Mouse (Mus musculus) kidney, adult 2 months (tissue): ENCODE measurements around the gene Rnf216. TPM values are rescaled to one million over a fixed set of nuclear protein-coding genes. Genes with fewer than 3 reads are reported as not detected.
A peak's percentile ranks its signal among the peaks of the same experiment; 100 is the strongest.

ENCODE experiments used
- DNase-seq: peaks from one replicate; pipeline ENCODE4 v3.0.0; 2021
- H3K27ac ChIP-seq: fragments of 200-500 bp; 2 replicates; pipeline ENCODE4 v1.5.1; 2012; ENCODE audit warnings: low read depth, low read length, control low read depth, inconsistent platforms; ENCODE audit not compliant: insufficient read depth
- H3K27me3 ChIP-seq: fragments of 200-500 bp; replicated peaks from 2 replicates; pipeline ENCODE4 v1.6.1; 2012; ENCODE audit warnings: mild to moderate bottlenecking, moderate library complexity, low read length, inconsistent platforms; ENCODE audit not compliant: control insufficient read depth, insufficient read depth
- H3K36me3 ChIP-seq: fragments of 200-500 bp; 2 replicates; pipeline ENCODE4 v1.6.1; 2012; ENCODE audit warnings: mild to moderate bottlenecking, moderate library complexity, low read length, inconsistent platforms; ENCODE audit not compliant: control insufficient read depth, insufficient read depth
- H3K4me1 ChIP-seq: fragments of 200-500 bp; 2 replicates; pipeline ENCODE4 v1.6.1; 2011; ENCODE audit warnings: low read length; ENCODE audit not compliant: control insufficient read depth, insufficient read depth
- H3K4me3 ChIP-seq: fragments of 200-500 bp; 2 replicates; pipeline ENCODE4 v1.5.1; 2011; ENCODE audit warnings: mild to moderate bottlenecking, low read depth, low read length, control low read depth; ENCODE audit not compliant: insufficient read depth
- CTCF ChIP-seq: fragments of 200-500 bp; conservative IDR thresholded peaks from 2 replicates; pipeline ENCODE4 v1.5.1; 2011; ENCODE audit warnings: low read depth, mild to moderate bottlenecking, control low read depth, low read length, moderate library complexity, mixed read lengths; ENCODE audit not compliant: insufficient read depth, insufficient read length
- POLR2A ChIP-seq: fragments of 200-500 bp; IDR thresholded peaks from one replicate; pipeline ENCODE4 v1.6.1; 2011; ENCODE audit warnings: low read depth, low read length, control low read depth
- WGBS: fragments of 180-500 bp; shearing (Covaris S2); methylation state at CpG from one replicate; pipeline ENCODE4 v1.1.7; 2018; 5-methylcytosine and 5-hydroxymethylcytosine counted together
- polyA plus RNA-seq: library from polyadenylated mRNA; depleted of rRNA; stranded (reverse); fragments of >200 nt; gene quantifications from 2 replicates; pipeline ENCODE4 v1.2.3, GENCODE M21; 2012; rRNA removed

Rnf216 gene
- polyA plus RNA-seq, result 22.7 and 23.5 TPM in 2 replicates

DNA sequence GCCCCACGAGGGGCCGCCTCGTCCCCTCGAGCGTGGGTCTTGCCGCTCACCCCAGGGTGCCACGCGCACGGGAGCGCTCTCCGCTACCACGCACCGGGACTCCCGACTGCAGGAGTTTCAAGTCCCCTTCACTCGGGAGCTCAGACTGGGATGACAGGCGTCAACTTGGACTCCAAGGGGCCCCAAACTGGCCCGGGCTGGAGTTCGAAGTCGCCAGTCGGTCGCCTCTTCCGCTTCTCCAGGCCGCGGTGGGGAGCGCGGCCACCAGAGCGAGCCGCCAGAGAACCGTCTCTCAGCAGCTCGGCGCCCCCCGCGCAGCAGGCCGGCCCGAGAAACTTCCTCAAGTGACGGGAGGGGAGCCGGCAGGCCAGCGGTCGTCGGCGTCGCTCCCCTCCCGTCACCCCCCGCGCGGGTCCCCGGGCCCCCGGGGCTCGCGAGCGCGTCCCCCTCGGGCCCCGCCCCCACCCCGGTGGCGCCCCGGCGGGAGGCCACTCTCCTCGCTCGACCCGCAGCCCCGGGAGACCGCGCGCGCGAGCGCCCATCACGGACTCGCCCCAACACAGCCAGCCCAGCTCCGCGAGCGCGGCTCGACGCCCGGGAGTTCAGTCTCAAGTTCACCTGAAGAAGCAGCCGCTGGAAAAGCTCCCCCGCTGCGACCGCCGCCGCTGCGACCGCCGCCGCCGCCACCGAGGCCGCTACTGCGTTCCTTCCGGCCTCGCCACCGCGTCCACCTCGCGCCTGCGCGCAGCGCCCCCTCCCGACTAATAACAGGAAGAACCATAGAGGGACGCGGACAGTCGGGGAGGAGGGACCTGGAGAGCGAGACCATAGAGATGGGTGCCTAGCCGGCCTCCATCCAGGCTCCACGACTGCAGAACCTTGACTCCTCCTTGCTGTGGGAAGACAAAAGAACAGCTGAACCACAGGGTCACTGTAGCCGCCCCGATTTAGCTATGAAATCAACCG, at the start of gene Rnf216:
Gene Rnf216 (minus strand): TSS at position 714 of the 966 bp plus-strand sequence.
- Histone ChIP-seq H3K4me3 (peak within 1 kb of the TSS; percentile 79), H3K36me3 (no peaks in the 10 kb centered on the region; the same call in 1 of the 2 replicates), H3K27ac (peak within 1 kb of the TSS; percentile 60), H3K27me3 (no peaks in the 10 kb centered on the region), H3K4me1 (peaks cover 4% of the 10 kb centered on the region; the same call in 1 of the 2 replicates)
- peak; percentile 96 for DNase-seq
- no peak for TF ChIP-seq POLR2A
- peak; percentile 78 for TF ChIP-seq CTCF
- 2% methylated on average over 104 of the region's 110 CpGs for WGBS

- Histone ChIP-seq H3K4me3 (no peak overlapping the region), H3K27me3 (0 out of 2 replicates have a peak, but pooled peaks cover 2% of the 10 kb centered on the region), H3K27ac (no peak overlapping the region), H3K36me3 (no peaks in the 10 kb centered on the region), H3K4me1 (no peaks in the 10 kb centered on the region)
- DNase-seq, result no peak
- WGBS, result 93% methylated on average over 3 of the region's 3 CpGs
- TF ChIP-seq POLR2A (no peak), CTCF (no peak)
Measured at GRCm38 (mm10) chr5:143155534-143155933, 42.7 kb upstream of the Rnf216 start.

DNA sequence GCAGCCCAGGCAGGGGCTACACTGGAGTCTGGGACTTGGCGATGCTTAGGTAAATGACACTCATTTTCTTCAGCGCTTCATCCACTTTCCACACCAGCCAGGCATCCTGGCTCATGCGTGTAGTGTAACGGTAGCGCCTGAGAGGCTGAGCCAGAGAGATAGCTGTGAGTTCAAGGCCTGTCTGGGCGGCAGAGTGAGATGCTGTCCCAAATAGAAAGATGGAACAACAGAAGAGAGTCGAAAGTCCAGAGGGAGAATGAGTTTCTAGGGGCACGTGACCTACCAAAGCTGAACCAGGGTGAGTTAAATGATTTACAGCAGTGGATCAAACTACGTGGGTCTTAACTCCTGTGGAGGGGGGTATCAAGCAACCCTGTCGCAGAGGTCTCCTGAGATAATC, 41.0 kb upstream of the Rnf216 start:
- Histone ChIP-seq H3K27me3 (0 out of 2 replicates have a peak, but pooled peaks cover 2% of the 10 kb centered on the region), H3K4me1 (no peaks in the 10 kb centered on the region), H3K4me3 (no peak overlapping the region), H3K27ac (peak overlapping the region; percentile 5), H3K36me3 (no peaks in the 10 kb centered on the region)
- TF ChIP-seq POLR2A, result no peak
- no peak for TF ChIP-seq CTCF
- WGBS, result 67% methylated on average over 10 of the region's 10 CpGs
- peak; percentile 78 for DNase-seq

DNA sequence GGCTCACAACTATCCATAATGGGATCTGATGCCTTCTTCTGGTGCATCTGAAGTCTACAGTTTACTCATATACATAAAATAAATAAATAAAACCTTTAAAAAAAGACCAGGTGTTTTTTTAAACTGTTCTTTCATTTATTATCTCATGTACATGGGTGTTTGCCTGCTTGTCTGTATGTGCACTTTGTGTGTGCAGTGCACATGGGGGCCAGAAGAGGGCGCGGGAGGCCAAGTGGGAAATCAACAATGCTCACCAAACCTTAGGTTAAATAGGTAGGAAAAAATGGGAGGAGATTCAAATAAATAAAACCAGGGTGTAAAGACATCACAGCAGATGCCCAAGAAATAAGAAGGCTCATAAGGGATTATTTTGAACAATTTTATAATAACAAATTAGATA, 37.2 kb upstream of the Rnf216 start:
- WGBS, result 85% methylated on average over 2 of the region's 2 CpGs
- H3K27ac ChIP-seq, result no peak overlapping the region
- no peak for DNase-seq
- H3K27me3 ChIP-seq, result no peaks in the 10 kb centered on the region
- TF ChIP-seq CTCF (no peak), POLR2A (no peak)
- H3K4me1 ChIP-seq, result no peaks in the 10 kb centered on the region
- no peaks in the 10 kb centered on the region for H3K36me3 ChIP-seq
- no peak overlapping the region for H3K4me3 ChIP-seq

DNA sequence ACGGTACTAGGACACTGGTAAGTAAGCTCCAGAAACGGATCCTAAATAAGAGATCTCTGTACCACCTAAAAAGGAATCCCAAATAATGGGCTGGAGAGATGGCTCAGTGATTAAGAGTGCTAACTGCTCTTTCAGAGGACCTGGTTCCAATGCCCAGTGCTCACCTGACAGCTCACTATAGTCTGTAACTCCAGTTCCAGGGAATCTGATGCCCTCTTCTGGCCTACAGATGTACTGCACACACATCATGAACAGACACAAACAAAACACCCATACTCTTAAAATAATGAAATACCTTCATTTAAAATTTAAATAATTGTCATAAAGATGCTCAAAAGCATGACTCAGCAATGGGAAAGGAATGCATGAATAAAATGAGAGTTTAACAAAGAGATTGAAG, 36.7 kb upstream of the Rnf216 start:
- TF ChIP-seq POLR2A, result no peak
- TF ChIP-seq CTCF, result no peak
- WGBS, result 96% methylated on average over 2 of the region's 2 CpGs
- Histone ChIP-seq H3K36me3 (no peaks in the 10 kb centered on the region), H3K27ac (no peak overlapping the region), H3K4me3 (no peak overlapping the region), H3K4me1 (no peaks in the 10 kb centered on the region), H3K27me3 (no peaks in the 10 kb centered on the region)
- DNase-seq, result no peak

GRCm38 (mm10) chr5:143148661-143149060, 35.9 kb upstream of the Rnf216 start:
- H3K27ac ChIP-seq, result no peak overlapping the region
- peak; percentile 10 for DNase-seq
- H3K4me3 ChIP-seq, result no peak overlapping the region
- no peaks in the 10 kb centered on the region for H3K4me1 ChIP-seq
- no peaks in the 10 kb centered on the region for H3K27me3 ChIP-seq
- whole genome bisulfite sequencing, result 80% methylated on average over 5 of the region's 5 CpGs
- TF ChIP-seq POLR2A (no peak), CTCF (no peak)
- H3K36me3 ChIP-seq, result no peaks in the 10 kb centered on the region

- 77% methylated on average over 3 of the region's 3 CpGs for WGBS
- TF ChIP-seq CTCF (no peak), POLR2A (no peak)
- DNase-seq, result no peak
- Histone ChIP-seq H3K4me3 (no peak within 1 kb of the TSS), H3K27ac (no peak within 1 kb of the TSS), H3K27me3 (no peaks in the 10 kb centered on the region), H3K36me3 (no peaks in the 10 kb centered on the region), H3K4me1 (no peaks in the 10 kb centered on the region)
Measured at GRCm38 (mm10) chr5:143147481-143147880, 34.7 kb upstream of the Rnf216 start, which contains the start of gene Olfr718-ps1. Gene Olfr718-ps1 (minus strand): TSS chr5:143147581.
